Mouse (Mus musculus): ENCODE measurements at regions not wholly inside any gene's neighbourhood (a gene's known extent, or its start where the extent isn't known, plus 50 kb on each side); places are given as distances from the start of the nearest gene placed in this dataset.
"Not testable (repeated sequence)": the region's sequence is repeated elsewhere in the genome, so short reads cannot be mapped to it uniquely, and the experiment has no call there.

- DNase-seq (ENCODE audit: low spot score in 2 of 2), result peak; percentile 67 to 86
- intact Hi-C loops (cut with DNase I), result loop anchor here (5.0 kb wide), 1 partner anchor 789 kb away; no protein-coding TSS in a partner anchor
Measured at GRCm38 (mm10) chr8:24386462-24386861, 339.2 kb downstream of the Adam3 start.

- intact Hi-C loops (cut with DNase I), result no loop called here
- DNase-seq (ENCODE audit: low spot score in 2 of 2), result no peak
Measured at GRCm38 (mm10) chr8:24383963-24384435, 341.7 kb downstream of the Adam3 start.

- intact Hi-C loops (cut with DNase I), result no loop called here
- no peak for DNase-seq (ENCODE audit: low spot score in 2 of 2)
Measured at GRCm38 (mm10) chr8:24383130-24383962, 342.3 kb downstream of the Adam3 start.

- DNase-seq (ENCODE audit: low spot score in 2 of 2), result no peak
- intact Hi-C loops (cut with DNase I), result no loop called here
Measured at GRCm38 (mm10) chr8:24381666-24382253, 343.9 kb downstream of the Adam3 start.

GRCm38 (mm10) chr8:24378070-24378469 lies 347.6 kb downstream of the Adam3 start:
- intact Hi-C loops (cut with DNase I), result no loop called here

GRCm38 (mm10) chr8:24376846-24377245 lies 348.8 kb downstream of the Adam3 start:
- DNase-seq (ENCODE audit: low spot score in 2 of 2); intact Hi-C loops (cut with DNase I): not testable (repeated sequence)

More at GRCm38 (mm10) chr8:24378070-24378469, 347.6 kb downstream of the Adam3 start:
- no peak for DNase-seq (ENCODE audit: low spot score in 2 of 2)

- DNase-seq (ENCODE audit: low spot score in 2 of 2), result peak in 1 of 2 experiments; percentile 8
- intact Hi-C loops (cut with DNase I), result no loop called here
Measured at GRCm38 (mm10) chr8:24374503-24374902, 351.1 kb downstream of the Adam3 start.

GRCm38 (mm10) chr8:24372068-24372467 lies 353.6 kb downstream of the Adam3 start:
- intact Hi-C loops (cut with DNase I), result no loop called here
- DNase-seq (ENCODE audit: low spot score in 2 of 2), result no peak

- intact Hi-C loops (cut with DNase I), result no loop called here
- peak; percentile 22 to 25 for DNase-seq (ENCODE audit: low spot score in 2 of 2)
Measured at GRCm38 (mm10) chr8:24366000-24366399, 359.7 kb downstream of the Adam3 start.

- DNase-seq (ENCODE audit: low spot score in 2 of 2), result no peak
- intact Hi-C loops (cut with DNase I), result no loop called here
Measured at GRCm38 (mm10) chr8:24364685-24365084, 361.0 kb downstream of the Adam3 start.

GRCm38 (mm10) chr8:24359022-24359600 lies 366.5 kb downstream of the Adam3 start:
- intact Hi-C loops (cut with DNase I), result no loop called here
- DNase-seq (ENCODE audit: low spot score in 2 of 2), result no peak

- intact Hi-C loops (cut with DNase I), result no loop called here
- no peak for DNase-seq (ENCODE audit: low spot score in 2 of 2)
Measured at GRCm38 (mm10) chr8:24355146-24355545, 370.5 kb downstream of the Adam3 start.

- intact Hi-C loops (cut with DNase I), result no loop called here
- DNase-seq (ENCODE audit: low spot score in 2 of 2), result no peak
Measured at GRCm38 (mm10) chr8:24353842-24354241, 371.8 kb downstream of the Adam3 start.

GRCm38 (mm10) chr8:24352322-24352721 lies 373.3 kb downstream of the Adam3 start:
- no peak for DNase-seq (ENCODE audit: low spot score in 2 of 2)
- intact Hi-C loops (cut with DNase I), result no loop called here

- DNase-seq (ENCODE audit: low spot score in 2 of 2), result no peak
- intact Hi-C loops (cut with DNase I), result no loop called here
Measured at GRCm38 (mm10) chr8:24351760-24352159, 373.9 kb downstream of the Adam3 start.

- intact Hi-C loops (cut with DNase I), result no loop called here
- DNase-seq (ENCODE audit: low spot score in 2 of 2), result no peak
Measured at GRCm38 (mm10) chr8:24346390-24347113, 379.1 kb downstream of the Adam3 start.

GRCm38 (mm10) chr8:24338694-24339093 lies 387.0 kb downstream of the Adam3 start:
- intact Hi-C loops (cut with DNase I), result no loop called here
- no peak for DNase-seq (ENCODE audit: low spot score in 2 of 2)

GRCm38 (mm10) chr8:24337635-24338034 lies 388.0 kb downstream of the Adam3 start:
- peak in 1 of 2 experiments; percentile 21 for DNase-seq (ENCODE audit: low spot score in 2 of 2)
- intact Hi-C loops (cut with DNase I), result no loop called here

- DNase-seq (ENCODE audit: low spot score in 2 of 2), result no peak
- intact Hi-C loops (cut with DNase I), result no loop called here
Measured at GRCm38 (mm10) chr8:24335709-24336108, 389.9 kb downstream of the Adam3 start.

GRCm38 (mm10) chr8:24333705-24334104 lies 391.9 kb downstream of the Adam3 start:
- intact Hi-C loops (cut with DNase I), result no loop called here
- no peak for DNase-seq (ENCODE audit: low spot score in 2 of 2)

Data from left cerebral cortex, postnatal 14 days (tissue).